Mouse (Mus musculus): Measurements from ENCODE around the gene Slc41a2. TPM values are rescaled to one million over a fixed set of nuclear protein-coding genes. Genes with fewer than 3 reads are reported as not detected.

The Slc41a2 gene
- polyA plus RNA-seq, 1 experiment from 2014 or later, result 0.90 TPM

DNA sequence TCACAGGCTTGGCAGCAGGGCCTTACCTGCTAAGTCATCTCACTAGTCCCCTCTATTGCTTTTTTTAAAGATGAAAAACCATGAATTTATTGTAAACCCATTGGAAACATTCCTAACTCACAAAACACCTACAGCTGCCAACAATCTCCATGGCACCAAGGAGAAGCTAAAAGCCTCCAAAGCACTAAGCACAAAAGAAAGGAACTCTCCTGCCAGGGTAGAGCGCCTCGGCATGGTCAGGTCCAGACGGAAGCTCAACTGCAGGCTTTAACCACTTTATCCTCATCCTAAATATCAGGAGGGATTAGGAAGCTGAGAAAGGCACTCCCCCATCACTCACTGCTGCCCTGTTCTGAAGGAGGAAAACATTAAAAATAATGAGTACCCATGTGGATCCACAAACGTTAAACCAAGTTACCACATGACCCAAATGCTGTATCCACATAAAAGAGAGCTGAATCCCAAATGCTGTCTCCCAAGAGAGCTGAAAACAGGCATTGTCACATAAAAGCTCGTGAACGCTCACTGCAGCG is 51.9 kb downstream of the Slc41a2 start:
- ATAC-seq (ENCODE audit: low FRiP score) (no peak), DNase-seq (ENCODE audit: low spot score) (no peak)
- no peak overlapping the region for H3K27ac ChIP-seq (ENCODE audit: low read depth, low read length)
- no peaks in the 10 kb centered on the region for H3K4me1 ChIP-seq (replicated peaks; ENCODE audit: control insufficient read depth, insufficient read depth, low read length)
- no peak overlapping the region for H3K4me3 ChIP-seq (ENCODE audit: low read depth, low read length)
- H3K27me3 ChIP-seq (ENCODE audit: control insufficient read depth, insufficient read depth, low read length), result no peaks in the 10 kb centered on the region
- H3K36me3 ChIP-seq (ENCODE audit: control insufficient read depth, insufficient read depth, low read length), result no peaks in the 10 kb centered on the region
- WGBS, result 78% methylated on average over 7 of the region's 7 CpGs
- no peak overlapping the region for H3K9ac ChIP-seq (ENCODE audit: low read depth, low read length)
- H3K9me3 ChIP-seq (ENCODE audit: control insufficient read depth, low read length), result no peaks in the 10 kb centered on the region
- no peak overlapping the region for H3K4me2 ChIP-seq (replicated peaks; ENCODE audit: low read depth, low read length)

DNA sequence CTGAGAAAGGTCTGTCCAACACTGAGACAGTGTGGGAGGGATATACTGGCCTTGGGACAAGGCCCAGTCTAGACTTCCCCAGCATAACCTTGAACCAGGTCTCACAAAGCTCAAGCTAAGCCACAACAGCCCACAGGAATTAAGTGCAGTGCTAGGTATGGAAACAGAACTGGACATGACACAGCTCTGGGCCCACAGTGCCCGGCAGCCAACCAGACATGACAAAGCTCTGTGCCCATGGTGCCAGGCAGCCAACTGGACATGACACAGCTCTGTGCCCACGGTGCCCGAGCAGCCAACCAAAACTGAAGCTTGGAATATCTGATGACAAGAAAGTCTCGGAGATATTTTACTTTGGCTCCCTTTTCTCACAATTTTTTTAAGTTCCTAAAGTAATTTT is 52.8 kb downstream of the Slc41a2 start:
- no peaks in the 10 kb centered on the region for H3K9me3 ChIP-seq (ENCODE audit: control insufficient read depth, low read length)

DNA sequence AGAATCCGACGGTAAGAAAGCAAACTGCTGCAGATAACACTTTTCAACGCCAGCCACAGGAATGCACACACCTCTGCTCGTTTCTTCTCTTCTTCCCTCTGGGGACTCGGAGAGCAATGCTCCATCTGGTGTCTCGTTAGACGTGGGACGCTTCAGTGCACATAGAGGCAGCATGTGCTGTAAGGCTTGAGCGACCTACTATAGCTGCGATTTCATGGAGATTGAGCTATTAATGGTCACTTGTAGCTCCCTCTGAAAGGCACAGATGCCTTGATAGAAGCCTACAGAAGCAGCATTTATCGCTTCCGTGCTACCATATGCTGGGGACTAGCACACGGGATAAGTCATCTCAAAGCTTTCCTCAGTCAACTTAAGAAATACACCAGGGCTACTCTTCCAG is 71.0 kb downstream of the Slc41a2 start:
- DNase-seq (ENCODE audit: low spot score) (peak; percentile 49), ATAC-seq (ENCODE audit: low FRiP score) (peak; percentile 77)
- Histone ChIP-seq H3K27ac (ENCODE audit: low read depth, low read length) (no peak overlapping the region), H3K4me3 (ENCODE audit: low read depth, low read length) (no peak overlapping the region), H3K4me2 (replicated peaks; ENCODE audit: low read depth, low read length) (no peak overlapping the region), H3K9me3 (ENCODE audit: control insufficient read depth, low read length) (no peaks in the 10 kb centered on the region), H3K27me3 (ENCODE audit: control insufficient read depth, insufficient read depth, low read length) (no peaks in the 10 kb centered on the region), H3K4me1 (replicated peaks; ENCODE audit: control insufficient read depth, insufficient read depth, low read length) (peaks cover 2% of the 10 kb centered on the region; the same call in 1 of the 2 replicates), H3K9ac (ENCODE audit: low read depth, low read length) (no peak overlapping the region), H3K36me3 (ENCODE audit: control insufficient read depth, insufficient read depth, low read length) (no peaks in the 10 kb centered on the region)
- 35% methylated on average over 13 of the region's 13 CpGs for WGBS

More for the DNA sequence above, 52.8 kb downstream of the Slc41a2 start:
- 92% methylated on average over 4 of the region's 4 CpGs for WGBS
- H3K4me2 ChIP-seq (replicated peaks; ENCODE audit: low read depth, low read length), result no peak overlapping the region
- H3K36me3 ChIP-seq (ENCODE audit: control insufficient read depth, insufficient read depth, low read length), result no peaks in the 10 kb centered on the region
- no peaks in the 10 kb centered on the region for H3K4me1 ChIP-seq (replicated peaks; ENCODE audit: control insufficient read depth, insufficient read depth, low read length)
- no peaks in the 10 kb centered on the region for H3K27me3 ChIP-seq (ENCODE audit: control insufficient read depth, insufficient read depth, low read length)
- H3K9ac ChIP-seq (ENCODE audit: low read depth, low read length), result no peak overlapping the region
- no peak overlapping the region for H3K27ac ChIP-seq (ENCODE audit: low read depth, low read length)
- DNase-seq (ENCODE audit: low spot score) (no peak), ATAC-seq (ENCODE audit: low FRiP score) (no peak)
- H3K4me3 ChIP-seq (ENCODE audit: low read depth, low read length), result no peak overlapping the region

DNA sequence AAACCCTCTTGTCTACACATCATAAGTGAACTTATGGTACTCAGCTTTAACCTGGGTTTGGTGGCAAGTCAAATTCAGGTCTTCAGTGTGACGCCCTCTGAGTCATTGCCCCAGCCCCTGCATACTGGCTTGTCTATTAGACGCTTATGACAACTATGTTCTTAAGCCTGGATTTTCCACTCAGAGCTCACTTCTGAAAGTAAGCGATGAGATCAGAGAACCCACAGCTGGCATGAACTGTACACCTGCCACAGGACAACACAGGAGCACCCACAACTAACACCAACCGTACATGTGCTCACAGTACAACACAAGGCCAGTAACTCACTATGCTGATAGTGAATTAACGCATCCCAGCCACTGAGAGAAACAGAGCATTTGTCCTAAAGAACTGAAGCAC is 71.4 kb downstream of the Slc41a2 start:
- DNase-seq (ENCODE audit: low spot score), result no peak
- H3K4me1 ChIP-seq (replicated peaks; ENCODE audit: control insufficient read depth, insufficient read depth, low read length), result peaks cover 2% of the 10 kb centered on the region; the same call in 1 of the 2 replicates
- no peaks in the 10 kb centered on the region for H3K36me3 ChIP-seq (ENCODE audit: control insufficient read depth, insufficient read depth, low read length)
- no peak overlapping the region for H3K27ac ChIP-seq (ENCODE audit: low read depth, low read length)
- 89% methylated on average over 5 of the region's 5 CpGs for WGBS
- no peaks in the 10 kb centered on the region for H3K9me3 ChIP-seq (ENCODE audit: control insufficient read depth, low read length)
- no peak overlapping the region for H3K4me2 ChIP-seq (replicated peaks; ENCODE audit: low read depth, low read length)
- no peak overlapping the region for H3K4me3 ChIP-seq (ENCODE audit: low read depth, low read length)
- H3K27me3 ChIP-seq (ENCODE audit: control insufficient read depth, insufficient read depth, low read length), result no peaks in the 10 kb centered on the region
- no peak overlapping the region for H3K9ac ChIP-seq (ENCODE audit: low read depth, low read length)
- peak; percentile 25; the same call in 1 of the 2 replicates for ATAC-seq (ENCODE audit: low FRiP score)

DNA sequence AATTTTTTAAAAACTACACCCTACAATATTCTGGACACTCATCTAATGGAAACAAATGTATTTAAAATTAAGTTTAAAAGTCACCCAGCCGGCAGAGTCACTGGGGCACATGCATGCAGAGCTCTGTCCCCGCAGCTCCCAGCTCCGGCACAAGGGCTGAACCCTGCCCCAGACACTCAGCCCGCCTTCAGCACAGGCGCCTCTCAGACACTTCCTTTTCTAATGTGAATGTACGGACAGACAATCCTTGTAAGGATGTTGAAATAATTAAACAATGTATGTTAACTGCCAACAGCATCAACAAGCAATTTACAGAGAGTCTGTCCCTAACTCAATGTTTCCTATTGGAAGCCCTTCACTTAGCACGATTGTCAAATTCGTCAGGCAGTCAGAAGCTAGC is 73.0 kb downstream of the Slc41a2 start:
- no peak overlapping the region for H3K27ac ChIP-seq (ENCODE audit: low read depth, low read length)
- no peak overlapping the region for H3K9ac ChIP-seq (ENCODE audit: low read depth, low read length)
- H3K4me1 ChIP-seq (replicated peaks; ENCODE audit: control insufficient read depth, insufficient read depth, low read length), result peaks cover 2% of the 10 kb centered on the region; the same call in 1 of the 2 replicates
- no peaks in the 10 kb centered on the region for H3K27me3 ChIP-seq (ENCODE audit: control insufficient read depth, insufficient read depth, low read length)
- H3K36me3 ChIP-seq (ENCODE audit: control insufficient read depth, insufficient read depth, low read length), result no peaks in the 10 kb centered on the region
- H3K9me3 ChIP-seq (ENCODE audit: control insufficient read depth, low read length), result no peaks in the 10 kb centered on the region
- WGBS, result 68% methylated on average over 8 of the region's 8 CpGs
- no peak for ATAC-seq (ENCODE audit: low FRiP score)
- no peak for DNase-seq (ENCODE audit: low spot score)
- no peak overlapping the region for H3K4me3 ChIP-seq (ENCODE audit: low read depth, low read length)
- no peak overlapping the region for H3K4me2 ChIP-seq (replicated peaks; ENCODE audit: low read depth, low read length)

DNA sequence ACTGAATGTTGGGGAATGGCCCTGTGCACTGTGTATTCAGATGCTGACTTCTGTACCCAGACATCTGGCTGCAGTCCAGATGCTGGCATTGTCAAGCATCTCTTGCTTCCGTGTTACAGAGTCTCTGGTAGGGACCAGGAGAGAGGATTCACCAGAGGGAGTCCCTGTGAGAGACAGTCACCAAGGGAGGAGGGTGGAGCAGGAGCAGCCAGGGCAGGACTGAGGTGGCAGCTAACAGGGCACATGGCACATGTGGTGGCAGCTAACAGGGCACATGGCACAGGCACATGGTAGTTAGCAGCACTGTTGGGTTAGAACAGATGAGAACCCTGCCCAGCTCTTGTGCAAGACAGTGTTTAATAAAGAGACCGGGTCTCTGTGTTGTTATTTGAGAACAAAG is 73.6 kb downstream of the Slc41a2 start:
- no peaks in the 10 kb centered on the region for H3K9me3 ChIP-seq (ENCODE audit: control insufficient read depth, low read length)
- H3K27me3 ChIP-seq (ENCODE audit: control insufficient read depth, insufficient read depth, low read length), result no peaks in the 10 kb centered on the region
- H3K4me1 ChIP-seq (replicated peaks; ENCODE audit: control insufficient read depth, insufficient read depth, low read length), result peaks cover 2% of the 10 kb centered on the region; the same call in 1 of the 2 replicates
- H3K36me3 ChIP-seq (ENCODE audit: control insufficient read depth, insufficient read depth, low read length), result no peaks in the 10 kb centered on the region
- no peak overlapping the region for H3K4me2 ChIP-seq (replicated peaks; ENCODE audit: low read depth, low read length)
- DNase-seq (ENCODE audit: low spot score), result no peak
- WGBS, result 46% methylated on average over 2 of the region's 2 CpGs
- no peak for ATAC-seq (ENCODE audit: low FRiP score)
- H3K27ac ChIP-seq (ENCODE audit: low read depth, low read length), result no peak overlapping the region
- no peak overlapping the region for H3K4me3 ChIP-seq (ENCODE audit: low read depth, low read length)
- no peak overlapping the region for H3K9ac ChIP-seq (ENCODE audit: low read depth, low read length)

DNA sequence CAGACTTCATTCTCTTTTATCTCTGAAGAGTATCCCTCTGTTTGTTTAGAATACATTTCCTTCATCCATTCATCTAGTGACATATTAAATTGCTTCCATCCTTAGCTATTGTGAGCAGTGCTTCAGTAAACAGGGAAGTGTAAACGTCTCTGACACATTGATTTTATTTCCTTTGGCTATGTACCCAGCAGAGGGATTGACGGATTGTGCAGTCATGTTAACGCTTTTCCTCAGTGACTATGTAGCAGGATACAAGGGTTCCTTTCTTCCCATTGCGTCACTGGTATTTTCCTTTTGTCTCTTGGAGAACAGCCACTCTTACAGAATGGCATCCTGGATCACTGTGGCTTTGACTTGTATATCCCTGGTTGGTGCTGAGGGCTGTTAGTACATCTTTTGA is 76.4 kb downstream of the Slc41a2 start:
- WGBS, result 67% methylated on average over 4 of the region's 4 CpGs

DNA sequence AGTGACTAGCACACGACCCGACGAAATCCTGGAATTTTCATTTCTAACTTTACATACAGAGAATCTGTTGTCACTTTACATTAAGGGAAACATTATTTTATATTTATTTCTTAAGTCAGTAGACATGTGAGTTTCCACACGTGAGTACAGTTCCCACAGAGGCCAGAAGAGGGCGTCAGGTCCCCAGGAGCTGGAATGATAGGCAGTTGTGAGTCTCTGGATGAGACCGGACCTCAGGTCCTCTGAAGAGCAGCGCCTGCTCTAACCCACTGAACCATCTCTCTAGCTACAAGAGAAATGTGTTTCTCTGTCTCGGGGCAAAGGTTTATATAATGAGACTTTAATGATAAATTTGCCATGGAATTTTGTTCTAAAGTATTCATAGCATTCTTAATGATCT is 86.3 kb downstream of the Slc41a2 start:
- ATAC-seq (ENCODE audit: low FRiP score), result no peak
- H3K4me1 ChIP-seq (replicated peaks; ENCODE audit: control insufficient read depth, insufficient read depth, low read length), result no peaks in the 10 kb centered on the region
- H3K4me2 ChIP-seq (replicated peaks; ENCODE audit: low read depth, low read length), result no peak overlapping the region
- H3K27ac ChIP-seq (ENCODE audit: low read depth, low read length), result no peak overlapping the region
- H3K36me3 ChIP-seq (ENCODE audit: control insufficient read depth, insufficient read depth, low read length), result no peaks in the 10 kb centered on the region
- H3K27me3 ChIP-seq (ENCODE audit: control insufficient read depth, insufficient read depth, low read length), result no peaks in the 10 kb centered on the region
- 63% methylated on average over 8 of the region's 8 CpGs for WGBS
- no peaks in the 10 kb centered on the region for H3K9me3 ChIP-seq (ENCODE audit: control insufficient read depth, low read length)
- no peak overlapping the region for H3K9ac ChIP-seq (ENCODE audit: low read depth, low read length)
- peak; percentile 42 for DNase-seq (ENCODE audit: low spot score)
- H3K4me3 ChIP-seq (ENCODE audit: low read depth, low read length), result no peak overlapping the region

More for the DNA sequence above, 76.4 kb downstream of the Slc41a2 start:
- Histone ChIP-seq H3K27me3 (ENCODE audit: control insufficient read depth, insufficient read depth, low read length) (no peaks in the 10 kb centered on the region), H3K4me3 (ENCODE audit: low read depth, low read length) (no peak overlapping the region), H3K36me3 (ENCODE audit: control insufficient read depth, insufficient read depth, low read length) (no peaks in the 10 kb centered on the region), H3K9me3 (ENCODE audit: control insufficient read depth, low read length) (no peaks in the 10 kb centered on the region), H3K4me2 (replicated peaks; ENCODE audit: low read depth, low read length) (no peak overlapping the region), H3K27ac (ENCODE audit: low read depth, low read length) (no peak overlapping the region), H3K4me1 (replicated peaks; ENCODE audit: control insufficient read depth, insufficient read depth, low read length) (no peaks in the 10 kb centered on the region), H3K9ac (ENCODE audit: low read depth, low read length) (no peak overlapping the region)
- DNase-seq (ENCODE audit: low spot score), result no peak
- ATAC-seq (ENCODE audit: low FRiP score), result no peak

DNA sequence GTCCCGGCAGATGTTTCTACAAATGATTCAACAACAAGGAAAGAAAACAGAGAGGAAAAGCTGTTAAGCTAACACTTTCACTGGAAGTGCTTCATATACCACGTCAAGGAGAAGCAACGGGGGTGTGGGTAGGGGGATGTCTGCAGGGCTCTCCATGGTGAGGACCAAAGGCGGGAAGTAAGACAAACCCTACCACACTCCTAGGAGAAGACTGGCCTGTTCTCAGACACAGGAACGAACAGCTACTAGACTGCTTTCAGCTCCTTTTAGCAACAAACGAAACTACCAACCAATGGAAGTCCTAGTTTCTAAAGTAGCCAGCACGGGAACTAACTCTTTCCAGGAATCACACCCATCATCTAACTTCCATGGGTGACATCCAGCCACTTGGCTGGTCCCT is 89.6 kb downstream of the Slc41a2 start:
- Histone ChIP-seq H3K9me3 (ENCODE audit: control insufficient read depth, low read length) (no peaks in the 10 kb centered on the region), H3K9ac (ENCODE audit: low read depth, low read length) (no peak overlapping the region), H3K27ac (ENCODE audit: low read depth, low read length) (no peak overlapping the region), H3K4me1 (replicated peaks; ENCODE audit: control insufficient read depth, insufficient read depth, low read length) (no peaks in the 10 kb centered on the region), H3K4me3 (ENCODE audit: low read depth, low read length) (no peak overlapping the region), H3K36me3 (ENCODE audit: control insufficient read depth, insufficient read depth, low read length) (no peaks in the 10 kb centered on the region), H3K4me2 (replicated peaks; ENCODE audit: low read depth, low read length) (no peak overlapping the region), H3K27me3 (ENCODE audit: control insufficient read depth, insufficient read depth, low read length) (no peaks in the 10 kb centered on the region)
- ATAC-seq (ENCODE audit: low FRiP score) (no peak), DNase-seq (ENCODE audit: low spot score) (no peak)
- 78% methylated on average over 7 of the region's 7 CpGs for WGBS
